Mouse (Mus musculus) frontal cortex, adult 2 months (tissue): Measurements from ENCODE around the gene Smu1. TPM values are rescaled to one million over a fixed set of nuclear protein-coding genes. Genes with fewer than 3 reads are reported as not detected.
"Not testable (repeated sequence)": the region's sequence is repeated elsewhere in the genome, so short reads cannot be mapped to it uniquely, and the experiment has no call there.

Experiments used
- DNase-seq, 2 experiments: peaks; one replicate each; pipeline ENCODE4 v3.0.0; 2022; ENCODE audit warnings: low spot score in 1 of 2; ENCODE audit errors: extremely low spot score in 1 of 2
- polyA plus RNA-seq: library from polyadenylated mRNA; depleted of rRNA; stranded (reverse); fragments of >200 nt; gene quantifications from 2 replicates; pipeline ENCODE4 v1.2.3, GENCODE M21; 2012; rRNA removed

Smu1 gene
- polyA plus RNA-seq = 49.0 and 54.8 TPM in 2 replicates

GRCm38 (mm10) chr4:40757780-40758420 lies at the start of gene Smu1:
Gene Smu1, minus strand, starts transcription at chr4:40757923.
- DNase-seq = peak; percentile 92 to 97

GRCm38 (mm10) chr4:40807382-40807781 lies 49.7 kb upstream of the Smu1 start:
- no peak for DNase-seq

GRCm38 (mm10) chr4:40805401-40805800 lies 47.7 kb upstream of the Smu1 start:
- DNase-seq = no peak

GRCm38 (mm10) chr4:40802787-40803186 lies 45.1 kb upstream of the Smu1 start:
- no peak for DNase-seq

GRCm38 (mm10) chr4:40801908-40802307 lies 44.2 kb upstream of the Smu1 start:
- DNase-seq = no peak

GRCm38 (mm10) chr4:40800873-40801272 lies 43.1 kb upstream of the Smu1 start:
- no peak for DNase-seq

- DNase-seq = not testable (repeated sequence)
Measured at GRCm38 (mm10) chr4:40798833-40799555, 41.3 kb upstream of the Smu1 start.

GRCm38 (mm10) chr4:40795761-40796160 lies 38.0 kb upstream of the Smu1 start:
- DNase-seq = no peak

GRCm38 (mm10) chr4:40794320-40794719 lies 36.6 kb upstream of the Smu1 start:
- no peak for DNase-seq

GRCm38 (mm10) chr4:40791176-40791575 lies 33.5 kb upstream of the Smu1 start:
- no peak for DNase-seq

GRCm38 (mm10) chr4:40786578-40786977 lies 28.9 kb upstream of the Smu1 start:
- no peak for DNase-seq

- DNase-seq = no peak
Measured at GRCm38 (mm10) chr4:40785620-40786166, 28.0 kb upstream of the Smu1 start.

GRCm38 (mm10) chr4:40784556-40785169 lies 26.9 kb upstream of the Smu1 start:
- DNase-seq = no peak

GRCm38 (mm10) chr4:40783049-40783448 lies 25.3 kb upstream of the Smu1 start:
- DNase-seq = no peak

GRCm38 (mm10) chr4:40781797-40782495 lies 24.2 kb upstream of the Smu1 start:
- no peak for DNase-seq

GRCm38 (mm10) chr4:40781143-40781542 lies 23.4 kb upstream of the Smu1 start:
- DNase-seq = no peak

GRCm38 (mm10) chr4:40778656-40779055 lies 20.9 kb upstream of the Smu1 start:
- DNase-seq = peak in 1 of 2 experiments; percentile 42

- DNase-seq = no peak
Measured at GRCm38 (mm10) chr4:40777116-40777515, 19.4 kb upstream of the Smu1 start.

- no peak for DNase-seq
Measured at GRCm38 (mm10) chr4:40776416-40776815, 18.7 kb upstream of the Smu1 start.

GRCm38 (mm10) chr4:40774279-40775259 lies 16.8 kb upstream of the Smu1 start:
- peak in 1 of 2 experiments; percentile 73 for DNase-seq
